Mouse (Mus musculus) neural tube, embryonic 15.5 days (tissue): Measurements from ENCODE around the gene Plekha8. TPM values are rescaled to one million over a fixed set of nuclear protein-coding genes. Genes with fewer than 3 reads are reported as not detected.
A peak's percentile ranks its signal among the peaks of the same experiment; 100 is the strongest.

Source experiments
- ATAC-seq: fragments of 200-750 bp; cut with Nextera tagmentation; 2 replicates; pipeline ENCODE4 v1.8.0; 2017; ENCODE audit warnings: mild to moderate bottlenecking, moderate TSS enrichment, moderate library complexity; ENCODE audit not compliant: low FRiP score
- H3K27ac ChIP-seq: fragments of 300-500 bp; sonication (generic); replicated peaks from 2 replicates; pipeline ENCODE4 v1.5.1; 2015; ENCODE audit warnings: mild to moderate bottlenecking, inconsistent platforms
- H3K27me3 ChIP-seq: fragments of 300-500 bp; sonication (generic); replicated peaks from 2 replicates; pipeline ENCODE4 v1.6.1; 2015; ENCODE audit warnings: inconsistent platforms
- H3K36me3 ChIP-seq: fragments of 300-500 bp; sonication (generic); 2 replicates; pipeline ENCODE4 v1.6.1; 2015; ENCODE audit warnings: inconsistent platforms
- H3K4me1 ChIP-seq: fragments of 300-500 bp; sonication (generic); 2 replicates; pipeline ENCODE4 v1.6.1; 2015; ENCODE audit warnings: inconsistent platforms
- H3K4me2 ChIP-seq: fragments of 300-500 bp; sonication (generic); 2 replicates; pipeline ENCODE4 v1.6.1; 2015; ENCODE audit warnings: inconsistent platforms, mild to moderate bottlenecking, moderate library complexity
- H3K4me3 ChIP-seq: fragments of 300-500 bp; sonication (generic); replicated peaks from 2 replicates; pipeline ENCODE4 v1.5.1; 2015; ENCODE audit warnings: mild to moderate bottlenecking, inconsistent platforms
- H3K9ac ChIP-seq: fragments of 300-500 bp; sonication (generic); replicated peaks from 2 replicates; pipeline ENCODE4 v1.6.1; 2015; ENCODE audit warnings: mild to moderate bottlenecking, inconsistent platforms
- H3K9me3 ChIP-seq: fragments of 300-500 bp; sonication (generic); replicated peaks from 2 replicates; pipeline ENCODE4 v1.6.1; 2016; ENCODE audit warnings: inconsistent platforms
- WGBS: fragments of 180-500 bp; shearing (Covaris S2); methylation state at CpG from one replicate; pipeline ENCODE4 v1.1.7; 2015; ENCODE audit warnings: mixed read lengths; 5-methylcytosine and 5-hydroxymethylcytosine counted together
- polyA plus RNA-seq: library from polyadenylated mRNA; unstranded; fragments of >200 nt; fragmentation: Nextera tagmentation; extraction: Ambion mirVana; gene quantifications from 2 replicates; pipeline ENCODE4 v1.2.1, GENCODE M21; 2015

Plekha8 gene
- 6.7 and 8.0 TPM in 2 replicates for polyA plus RNA-seq

- peak within 1 kb of the TSS; percentile 76 for H3K4me3 ChIP-seq
- H3K9me3 ChIP-seq, result no peaks in the 10 kb centered on the region
- H3K4me1 ChIP-seq, result peaks cover 48% of the 10 kb centered on the region
- H3K36me3 ChIP-seq, result no peaks in the 10 kb centered on the region
- WGBS, result under 1% methylated on average over 47 of the region's 49 CpGs
- peak within 1 kb of the TSS; percentile 84 for H3K9ac ChIP-seq
- peak within 1 kb of the TSS; percentile 74 for H3K27ac ChIP-seq
- H3K4me2 ChIP-seq, result peak within 1 kb of the TSS; percentile 72
- ATAC-seq, result peak; percentile 92
- H3K27me3 ChIP-seq, result no peaks in the 10 kb centered on the region
Measured at GRCm38 (mm10) chr6:54594469-54595329, at the start of gene Plekha8. Gene Plekha8, plus strand, starts transcription at chr6:54595111.

DNA sequence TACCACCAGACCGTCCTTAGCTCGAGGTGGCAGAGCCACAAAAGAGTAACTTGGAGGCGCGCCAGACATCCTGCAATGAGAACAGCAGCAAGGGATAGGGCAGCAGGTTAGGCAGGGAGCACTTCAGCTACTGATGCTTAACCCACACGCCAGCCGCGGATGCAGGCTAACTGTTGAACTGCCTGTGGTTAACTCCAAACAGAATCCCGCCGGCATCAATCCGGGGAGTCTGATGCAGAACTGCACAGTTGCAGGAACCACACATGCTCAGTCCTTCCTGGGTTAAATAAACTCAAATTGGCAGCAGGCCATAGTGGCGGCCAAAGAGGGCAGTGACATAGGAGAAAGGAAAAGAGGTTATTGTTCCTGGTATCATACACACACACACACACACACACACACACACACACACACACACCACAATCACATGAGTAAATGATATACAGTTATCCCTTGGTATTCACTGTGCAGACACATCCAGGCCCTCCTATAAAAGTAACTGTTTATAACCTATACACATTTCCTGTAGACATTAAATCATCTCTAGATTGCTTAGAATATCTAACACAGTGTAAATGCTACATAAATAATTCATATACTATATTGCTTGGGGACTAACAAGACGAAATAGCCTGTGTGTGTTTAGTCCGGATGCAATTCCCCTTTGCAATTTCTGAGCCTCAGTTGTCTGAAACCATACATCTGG lies 46.4 kb upstream of the Plekha8 start:
- no peak overlapping the region for H3K4me2 ChIP-seq
- H3K9me3 ChIP-seq, result no peaks in the 10 kb centered on the region
- H3K4me1 ChIP-seq, result peaks cover 38% of the 10 kb centered on the region
- peaks cover 5% of the 10 kb centered on the region for H3K36me3 ChIP-seq
- no peaks in the 10 kb centered on the region for H3K27me3 ChIP-seq
- H3K9ac ChIP-seq, result no peak overlapping the region
- 48% methylated on average over 13 of the region's 13 CpGs for WGBS
- ATAC-seq, result peak; percentile 58
- H3K27ac ChIP-seq, result 0 out of 2 replicates have a peak overlapping the region, but pooled peaks have one; percentile 15
- no peak overlapping the region for H3K4me3 ChIP-seq

- no peaks in the 10 kb centered on the region for H3K9me3 ChIP-seq
- H3K27ac ChIP-seq, result no peak overlapping the region
- WGBS, result 64% methylated on average over 4 of the region's 4 CpGs
- no peak overlapping the region for H3K4me3 ChIP-seq
- H3K4me1 ChIP-seq, result peaks cover 45% of the 10 kb centered on the region
- H3K4me2 ChIP-seq, result no peak overlapping the region
- no peak overlapping the region for H3K9ac ChIP-seq
- ATAC-seq, result no peak
- H3K27me3 ChIP-seq, result no peaks in the 10 kb centered on the region
- no peaks in the 10 kb centered on the region for H3K36me3 ChIP-seq
Measured at GRCm38 (mm10) chr6:54549311-54549710, 45.6 kb upstream of the Plekha8 start.

GRCm38 (mm10) chr6:54550801-54551323 lies 44.0 kb upstream of the Plekha8 start:
- H3K4me2 ChIP-seq, result no peak overlapping the region
- H3K27ac ChIP-seq, result no peak overlapping the region
- H3K4me3 ChIP-seq, result no peak overlapping the region
- peaks cover 55% of the 10 kb centered on the region for H3K4me1 ChIP-seq
- no peak for ATAC-seq
- no peaks in the 10 kb centered on the region for H3K36me3 ChIP-seq
- WGBS, result 63% methylated on average over 6 of the region's 7 CpGs
- no peak overlapping the region for H3K9ac ChIP-seq
- no peaks in the 10 kb centered on the region for H3K9me3 ChIP-seq
- no peaks in the 10 kb centered on the region for H3K27me3 ChIP-seq

DNA sequence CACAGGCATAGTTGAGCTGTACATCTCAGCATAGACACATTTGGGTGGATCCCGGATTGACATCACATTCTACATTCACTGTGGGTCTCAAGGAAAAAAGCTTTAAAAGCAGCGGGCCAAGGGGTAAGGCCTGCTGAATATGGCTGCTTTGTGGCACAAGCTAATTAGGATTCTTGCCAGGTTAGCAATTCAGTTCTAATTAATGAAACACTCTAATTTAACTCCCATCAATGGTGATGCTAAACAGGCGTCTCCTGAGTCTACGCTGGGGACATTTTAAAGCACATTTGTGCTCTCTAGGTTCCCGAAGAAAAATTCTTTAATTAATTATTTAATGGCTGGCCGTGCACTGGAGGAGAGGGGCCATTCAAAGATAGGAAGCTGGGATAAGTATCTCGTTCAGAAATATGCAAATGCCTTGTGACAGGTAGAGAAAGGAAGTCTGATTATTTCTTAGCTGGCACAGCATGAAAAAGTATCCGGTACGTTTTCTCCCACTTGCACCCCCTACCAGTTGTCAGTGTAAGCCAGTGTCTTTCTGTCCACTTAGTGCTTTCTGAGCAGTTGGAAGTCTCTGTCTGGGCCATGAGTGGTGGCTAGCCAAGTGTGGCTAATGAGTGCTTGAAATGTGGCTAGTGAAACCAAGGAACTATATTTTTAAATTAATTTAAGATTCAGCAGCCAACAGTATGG lies 42.0 kb upstream of the Plekha8 start:
- Histone ChIP-seq H3K9me3 (no peaks in the 10 kb centered on the region), H3K27me3 (no peaks in the 10 kb centered on the region)

GRCm38 (mm10) chr6:54553632-54554031 lies 41.3 kb upstream of the Plekha8 start:
- WGBS, result 56% methylated on average over 2 of the region's 2 CpGs
- peaks cover 53% of the 10 kb centered on the region for H3K4me1 ChIP-seq
- no peak overlapping the region for H3K27ac ChIP-seq
- no peak overlapping the region for H3K9ac ChIP-seq
- no peaks in the 10 kb centered on the region; the same call in 1 of the 2 replicates for H3K27me3 ChIP-seq
- ATAC-seq, result no peak
- H3K9me3 ChIP-seq, result no peaks in the 10 kb centered on the region
- no peak overlapping the region for H3K4me2 ChIP-seq
- no peaks in the 10 kb centered on the region for H3K36me3 ChIP-seq
- no peak overlapping the region for H3K4me3 ChIP-seq

More for the DNA sequence above, 42.0 kb upstream of the Plekha8 start:
- WGBS, result 18% methylated on average over 9 of the region's 9 CpGs
- no peak overlapping the region for H3K4me3 ChIP-seq
- H3K4me1 ChIP-seq, result peaks cover 55% of the 10 kb centered on the region
- peak overlapping the region; percentile 41; the same call in 1 of the 2 replicates for H3K27ac ChIP-seq
- H3K9ac ChIP-seq, result no peak overlapping the region
- no peak overlapping the region; the same call in 1 of the 2 replicates for H3K4me2 ChIP-seq
- H3K36me3 ChIP-seq, result no peaks in the 10 kb centered on the region
- peak; percentile 58 for ATAC-seq

DNA sequence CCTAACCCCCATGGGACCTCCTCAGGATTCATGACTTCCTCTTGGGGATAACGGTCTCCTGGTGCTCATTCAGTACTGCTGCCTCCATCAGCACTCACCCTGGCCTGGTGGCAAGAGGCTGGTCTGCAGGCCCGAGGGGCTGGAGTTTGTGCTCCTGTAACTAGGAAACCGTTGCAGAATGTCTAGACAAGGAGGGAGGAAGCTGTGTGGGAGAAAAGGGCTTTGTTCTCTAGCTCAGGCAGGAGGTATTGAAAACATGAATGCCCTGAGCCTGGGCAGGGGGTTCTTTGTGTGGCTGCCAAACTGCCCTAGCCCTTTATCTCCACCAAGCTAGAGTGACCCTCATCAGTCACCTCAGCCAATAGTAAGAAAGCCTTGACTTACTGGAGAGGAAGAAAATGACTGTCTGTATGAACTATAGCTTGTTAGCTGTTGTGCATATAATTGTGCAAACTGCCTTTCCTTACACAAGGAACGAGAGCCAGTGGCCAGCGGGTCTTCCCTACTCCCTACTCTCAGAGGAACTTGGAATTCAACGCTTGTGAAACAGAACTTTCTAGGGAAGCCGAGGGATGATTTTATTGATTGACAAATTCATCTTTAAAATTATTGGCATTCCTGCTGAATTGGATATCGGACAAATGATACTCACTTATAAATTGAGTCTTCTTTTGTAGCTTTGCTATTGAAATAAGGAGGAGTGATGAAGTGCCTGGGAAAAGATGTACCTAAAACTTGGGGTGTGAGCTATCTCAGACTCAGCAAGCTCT lies 40.4 kb upstream of the Plekha8 start:
- ATAC-seq, result peak; percentile 62; the same call in 1 of the 2 replicates
- Histone ChIP-seq H3K27ac (peak overlapping the region; percentile 60), H3K9me3 (no peaks in the 10 kb centered on the region), H3K27me3 (no peaks in the 10 kb centered on the region; the same call in 1 of the 2 replicates), H3K36me3 (no peaks in the 10 kb centered on the region), H3K4me2 (no peak overlapping the region), H3K9ac (no peak overlapping the region), H3K4me1 (peaks cover 47% of the 10 kb centered on the region), H3K4me3 (no peak overlapping the region)
- 14% methylated on average over 8 of the region's 8 CpGs for WGBS

DNA sequence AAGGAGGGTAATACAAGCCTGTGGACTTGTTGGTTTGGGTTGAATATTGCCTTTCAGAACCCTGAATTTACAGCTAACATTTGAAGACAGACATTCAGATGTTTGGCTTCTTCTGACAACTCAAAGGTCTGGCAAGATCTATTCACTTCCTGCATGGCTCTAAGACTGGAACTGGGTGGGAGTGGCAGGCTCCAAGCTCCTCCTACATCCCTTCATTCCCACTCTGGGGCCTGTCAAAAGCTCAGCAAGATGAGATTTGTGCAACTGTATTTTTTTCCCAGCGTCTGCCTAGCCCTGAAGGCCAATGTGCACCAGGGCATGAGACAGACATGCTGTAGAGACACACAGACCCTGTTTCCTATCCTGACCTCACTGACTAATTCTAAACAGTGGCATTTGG lies 39.1 kb upstream of the Plekha8 start:
- H3K27me3 ChIP-seq, result no peaks in the 10 kb centered on the region; the same call in 1 of the 2 replicates
- H3K9me3 ChIP-seq, result no peaks in the 10 kb centered on the region
- H3K36me3 ChIP-seq, result no peaks in the 10 kb centered on the region
- ATAC-seq, result no peak
- H3K9ac ChIP-seq, result no peak overlapping the region
- WGBS, result 29% methylated on average over 1 of the region's 1 CpGs
- no peak overlapping the region for H3K4me3 ChIP-seq
- no peak overlapping the region for H3K4me2 ChIP-seq
- H3K4me1 ChIP-seq, result peaks cover 51% of the 10 kb centered on the region
- H3K27ac ChIP-seq, result no peak overlapping the region

DNA sequence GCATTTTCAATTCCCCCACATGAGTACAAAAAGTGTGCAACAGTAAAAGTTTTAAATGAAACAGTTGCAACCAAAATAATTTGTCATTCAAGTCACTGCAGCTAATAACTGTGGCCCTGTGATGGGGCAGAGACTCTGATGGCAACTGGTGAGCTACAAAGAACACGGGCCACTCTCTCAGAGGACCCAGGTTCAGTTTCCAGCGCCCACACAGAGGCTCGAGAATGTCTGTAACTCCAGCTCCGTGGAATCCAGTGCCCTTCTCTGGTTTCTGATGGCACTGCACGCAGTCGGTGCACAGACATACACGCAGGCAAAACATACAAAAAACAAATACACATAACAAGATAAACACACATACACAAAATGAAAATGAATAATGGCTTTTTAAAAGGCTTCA lies 37.2 kb upstream of the Plekha8 start:
- no peak for ATAC-seq
- no peaks in the 10 kb centered on the region for H3K36me3 ChIP-seq
- H3K27ac ChIP-seq, result no peak overlapping the region
- H3K4me3 ChIP-seq, result no peak overlapping the region
- peaks cover 47% of the 10 kb centered on the region for H3K4me1 ChIP-seq
- no peak overlapping the region for H3K4me2 ChIP-seq
- WGBS, result 94% methylated on average over 7 of the region's 7 CpGs
- H3K9ac ChIP-seq, result no peak overlapping the region
- no peaks in the 10 kb centered on the region for H3K9me3 ChIP-seq
- no peaks in the 10 kb centered on the region; the same call in 1 of the 2 replicates for H3K27me3 ChIP-seq

- Histone ChIP-seq H3K27me3 (no peaks in the 10 kb centered on the region; the same call in 1 of the 2 replicates), H3K27ac (no peak overlapping the region), H3K36me3 (no peaks in the 10 kb centered on the region), H3K9ac (no peak overlapping the region), H3K4me3 (no peak overlapping the region), H3K4me1 (peaks cover 47% of the 10 kb centered on the region), H3K9me3 (no peaks in the 10 kb centered on the region), H3K4me2 (no peak overlapping the region)
- ATAC-seq, result no peak
- WGBS, result 58% methylated on average over 7 of the region's 7 CpGs
Measured at GRCm38 (mm10) chr6:54558466-54558865, 36.4 kb upstream of the Plekha8 start.
